Mouse (Mus musculus) stomach, postnatal 0 days (tissue): ENCODE measurements around the gene Llcfc1.

Experiments used
- CTCF ChIP-seq: IDR thresholded peaks from 2 replicates; pipeline ENCODE4 v1.5.1; 2016; ENCODE audit warnings: antibody characterized with exemption, low read depth, mild to moderate bottlenecking, moderate library complexity
- EP300 ChIP-seq: optimal IDR thresholded peaks from 2 replicates; pipeline ENCODE3; 2016; ENCODE audit warnings: antibody characterized with exemption

GRCm38 (mm10) chr6:41706275-41706674, 22.0 kb downstream of the Llcfc1 start:
- TF ChIP-seq CTCF (no peak), EP300 (no peak)
